Mouse (Mus musculus) layer of hippocampus, postnatal 36 days (tissue): ENCODE data around the gene Pin4. TPM values are rescaled to one million over a fixed set of nuclear protein-coding genes. Genes with fewer than 3 reads are reported as not detected.
A peak's percentile ranks its signal among the peaks of the same experiment; 100 is the strongest.

Experiments
- DNase-seq, 2 experiments: peaks; one replicate each; pipeline ENCODE4 v3.0.0; 2022
- total RNA-seq, 2 experiments: library from RNA; stranded (reverse); gene quantifications; 2 replicates each; pipeline ENCODE4 v1.2.3; 2021

Pin4 gene
- total RNA-seq, 2 experiments from 2014 or later, result 33.5 to 35.8 TPM

- peak; percentile 81 to 87 for DNase-seq
Observed at GRCm38 (mm10) chrX:102156618-102157422, 37.6 kb downstream of the Pin4 start, which contains the start of gene Ercc6l. Gene Ercc6l (minus strand): TSS chrX:102157091.

- DNase-seq, result peak in 1 of 2 experiments; percentile 10
Observed at GRCm38 (mm10) chrX:102157423-102157791, 38.2 kb downstream of the Pin4 start.

- DNase-seq, result no peak
Observed at GRCm38 (mm10) chrX:102159778-102160177, 40.5 kb downstream of the Pin4 start.

GRCm38 (mm10) chrX:102160528-102160927 is 41.3 kb downstream of the Pin4 start:
- DNase-seq, result no peak

GRCm38 (mm10) chrX:102163096-102163495 is 43.8 kb downstream of the Pin4 start:
- no peak for DNase-seq

- DNase-seq, result no peak
Observed at GRCm38 (mm10) chrX:102163529-102163928, 44.3 kb downstream of the Pin4 start.

- peak; percentile 25 to 29 for DNase-seq
Observed at GRCm38 (mm10) chrX:102166521-102166920, 47.3 kb downstream of the Pin4 start.

- DNase-seq, result no peak
Observed at GRCm38 (mm10) chrX:102166986-102167385, 47.7 kb downstream of the Pin4 start.

GRCm38 (mm10) chrX:102169724-102170123 is 50.5 kb downstream of the Pin4 start:
- DNase-seq, result no peak

- DNase-seq, result no peak
Observed at GRCm38 (mm10) chrX:102170135-102170534, 50.9 kb downstream of the Pin4 start.

- no peak for DNase-seq
Observed at GRCm38 (mm10) chrX:102170900-102171299, 51.7 kb downstream of the Pin4 start.

- no peak for DNase-seq
Observed at GRCm38 (mm10) chrX:102175538-102176287, 56.5 kb downstream of the Pin4 start.

Other genes starting within 250 kb of the Pin4 start
- 10 to 100 TPM in 1 of 2 experiments, 1 to 10 TPM in 1; 10.0 to 12.1 TPM for gene Rtl5, start 48.1 kb upstream of the Pin4 start, total RNA-seq
- under 1 TPM; 0.13 to 0.17 TPM for gene Ercc6l, start 37.6 kb downstream of the Pin4 start, total RNA-seq
- 100 to 1,000 TPM; 475 to 493 TPM for gene Rps4x, start 69.9 kb downstream of the Pin4 start, total RNA-seq
- gene Cited1, start 132.7 kb downstream of the Pin4 start, total RNA-seq, result 1 to 10 TPM; 1.1 to 2.0 TPM